Mouse (Mus musculus) hematopoietic stem cell, adult 5-6 weeks (primary cell): Measurements from ENCODE around the gene Anxa5. TPM values are rescaled to one million over a fixed set of nuclear protein-coding genes. Genes with fewer than 3 reads are reported as not detected.

Experiments used
- ATAC-seq, 2 experiments: fragments of 125-278 bp in 1 of 2; replicated peaks in 1 of 2; 2 replicates each; pipeline ENCODE4 v1.8.0; 2016 to 2017; ENCODE audit warnings: inconsistent platforms in 2 of 2, mild to moderate bottlenecking in 2 of 2, moderate number of reproducible peaks in 2 of 2, low read depth in 1 of 2, moderate TSS enrichment in 1 of 2; ENCODE audit not compliant: low FRiP score in 2 of 2, poor library complexity in 2 of 2, severe bottlenecking in 2 of 2, insufficient read depth in 1 of 2, low TSS enrichment in 1 of 2
- total RNA-seq: library from RNA; stranded (forward); fragments of 172-1452, 232-1000 nt; gene quantifications from 2 replicates; pipeline ENCODE4 v1.2.3, GENCODE M21; 2017

The Anxa5 gene
- total RNA-seq, result 107 and 113 TPM in 2 replicates

- ATAC-seq, result peak; percentile 94 to 95
Measured at GRCm38 (mm10) chr3:36475532-36476087, at the start of gene Anxa5, which contains the start of gene 1810062G17Rik. Gene Anxa5, minus strand, starts transcription at chr3:36475894. Gene 1810062G17Rik, plus strand, starts transcription at chr3:36475937.

DNA sequence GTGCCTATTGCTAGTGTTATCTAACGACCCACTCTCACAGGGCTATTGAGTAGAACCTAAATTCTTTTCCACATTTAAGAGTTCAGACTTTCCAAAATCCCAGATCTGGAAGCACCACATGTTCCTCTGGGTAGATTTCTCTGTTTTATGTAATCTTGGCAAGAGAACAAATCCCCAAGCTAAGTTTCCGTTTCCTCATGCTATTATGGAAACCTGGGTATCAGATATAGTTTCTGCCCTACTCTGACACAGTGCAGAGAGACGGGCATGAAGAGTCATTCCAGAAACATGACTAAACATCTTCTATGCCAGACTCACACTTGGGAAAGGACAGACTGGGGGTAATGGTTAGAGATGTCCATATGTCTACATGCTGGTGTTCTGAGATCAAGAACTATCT is 48.8 kb upstream of the Anxa5 start:
- ATAC-seq, result no peak

GRCm38 (mm10) chr3:36522137-36522536 is 46.4 kb upstream of the Anxa5 start:
- no peak for ATAC-seq

DNA sequence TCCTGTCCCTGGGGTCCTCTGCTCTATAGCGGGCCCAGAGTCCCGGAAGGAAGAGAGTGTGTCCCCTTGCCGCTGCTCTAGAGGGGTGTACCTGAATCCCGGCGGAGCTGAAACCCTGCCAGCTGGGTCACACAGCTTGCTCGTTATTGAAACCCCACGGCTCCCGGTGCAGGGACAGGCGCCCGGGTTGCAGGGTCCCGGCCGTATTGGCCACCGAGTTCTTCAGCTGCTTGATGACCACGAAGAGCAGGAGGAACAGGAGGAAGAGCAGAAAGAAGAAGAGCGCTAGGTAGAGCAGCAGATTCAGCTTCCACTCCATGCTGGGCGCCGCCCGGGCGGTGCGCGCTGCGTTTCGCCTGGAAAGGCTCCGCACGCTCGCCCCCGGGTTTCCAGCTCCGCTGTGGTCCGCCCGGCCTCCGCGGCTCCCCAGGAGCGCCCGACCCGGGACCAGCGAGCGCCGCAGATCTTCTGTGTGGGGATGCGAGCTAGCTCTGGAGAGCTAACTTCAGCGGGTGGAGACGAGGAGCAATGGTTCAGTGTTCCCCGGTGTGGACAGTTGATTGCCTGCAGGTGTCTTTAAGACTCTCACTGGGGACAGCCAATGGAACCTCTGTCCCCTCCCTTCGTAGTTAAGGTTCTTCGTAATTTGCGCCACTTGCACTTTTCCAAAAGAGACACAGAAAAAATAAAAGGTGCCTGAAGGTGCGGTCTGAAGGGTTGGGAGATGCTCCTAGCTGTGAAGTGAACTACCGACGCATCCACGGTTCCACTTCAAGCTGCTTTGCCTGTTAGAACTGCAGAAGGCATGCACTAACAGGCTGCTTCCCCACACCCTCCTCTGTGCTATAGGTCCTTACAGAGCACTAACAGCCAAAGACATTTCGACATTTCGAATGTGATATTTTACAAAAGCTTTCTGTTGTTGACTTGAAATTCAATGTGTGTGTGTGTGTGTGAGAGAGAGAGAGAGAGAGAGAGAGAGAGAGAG is 45.7 kb upstream of the Anxa5 start, which contains the start of gene Gm11549:
Gene Gm11549 (minus strand): TSS at position 741 of the 988 bp plus-strand sequence.
- ATAC-seq, result peak; percentile 37 to 39; a peak in 2 of 4 replicates

GRCm38 (mm10) chr3:36516196-36516595 is 40.5 kb upstream of the Anxa5 start:
- no peak for ATAC-seq

DNA sequence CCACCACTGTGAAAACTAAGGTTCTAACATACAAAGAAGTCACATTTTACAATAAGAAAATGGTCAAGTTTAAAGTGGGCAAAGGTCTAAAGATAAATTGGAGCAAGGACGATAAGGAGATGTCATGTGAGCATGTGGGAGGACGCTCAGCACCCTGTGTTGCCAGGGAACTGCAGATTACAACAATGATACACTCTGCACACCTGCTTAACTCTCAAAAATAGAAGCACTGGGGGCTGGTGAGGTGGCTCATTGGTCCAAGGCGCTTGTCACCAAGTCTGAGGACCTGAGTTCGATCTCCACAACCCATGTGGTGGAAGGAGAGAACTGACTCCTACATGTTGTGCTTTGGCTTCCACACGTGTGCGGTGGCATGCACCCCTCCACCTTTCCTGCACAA is 35.8 kb upstream of the Anxa5 start:
- ATAC-seq, result no peak

- no peak for ATAC-seq
Measured at GRCm38 (mm10) chr3:36505809-36506735, 30.4 kb upstream of the Anxa5 start.

DNA sequence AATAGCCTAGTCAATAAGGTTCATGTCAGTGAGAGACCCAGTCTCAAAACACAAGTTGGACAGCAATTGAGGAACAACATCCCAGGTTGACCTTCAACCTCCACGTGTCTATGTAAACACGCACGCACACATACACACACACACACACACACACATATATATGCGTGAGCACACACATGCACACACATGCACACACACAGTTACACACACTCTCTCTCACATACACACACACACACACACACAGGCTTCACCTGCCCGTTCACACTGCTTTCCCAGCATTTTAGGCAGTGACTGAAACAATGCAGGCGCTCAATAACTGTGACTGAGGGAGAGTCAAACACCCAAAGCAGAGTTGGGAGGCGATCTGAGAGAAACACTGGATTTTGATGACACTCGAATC is 29.6 kb upstream of the Anxa5 start:
- ATAC-seq, result no peak

- ATAC-seq, result no peak
Measured at GRCm38 (mm10) chr3:36501546-36501945, 25.9 kb upstream of the Anxa5 start.

DNA sequence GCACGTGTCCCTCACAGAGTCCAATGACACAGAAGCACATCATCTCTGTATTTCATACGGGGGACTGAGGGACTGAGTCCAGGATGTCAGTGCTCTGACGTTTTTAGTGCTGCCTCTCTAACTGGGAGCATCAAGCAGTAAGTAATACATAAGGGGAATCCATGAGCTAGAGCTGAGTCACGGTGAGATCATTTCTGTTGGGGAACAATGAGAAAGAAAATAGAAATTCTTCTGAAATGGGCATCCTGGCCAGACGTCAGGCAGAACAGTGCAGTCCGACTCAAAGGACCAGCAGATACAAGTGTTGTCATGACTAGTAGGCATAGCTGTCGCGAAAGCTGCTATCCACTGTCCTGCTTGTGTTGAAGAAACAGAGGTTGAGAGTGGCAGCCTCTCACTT is 25.3 kb upstream of the Anxa5 start:
- no peak for ATAC-seq

DNA sequence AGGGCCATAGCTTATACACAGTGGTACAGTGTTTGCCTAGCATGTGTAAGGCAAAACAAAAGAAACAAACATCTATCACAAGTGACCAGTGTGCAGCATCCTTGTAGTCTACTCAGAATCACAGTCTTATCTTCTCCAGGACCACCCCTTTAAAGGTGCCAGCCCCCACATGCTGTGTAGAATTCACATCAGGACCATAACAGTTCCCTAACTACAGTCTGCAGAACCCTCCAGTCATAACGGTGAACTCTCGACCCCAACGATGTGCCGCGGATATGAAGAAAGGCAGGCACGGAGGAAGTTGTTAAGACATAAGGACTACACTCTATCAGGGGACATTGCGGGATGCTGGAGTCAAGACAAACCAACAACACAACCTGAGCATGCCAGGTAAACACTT is 23.7 kb upstream of the Anxa5 start:
- ATAC-seq, result no peak

DNA sequence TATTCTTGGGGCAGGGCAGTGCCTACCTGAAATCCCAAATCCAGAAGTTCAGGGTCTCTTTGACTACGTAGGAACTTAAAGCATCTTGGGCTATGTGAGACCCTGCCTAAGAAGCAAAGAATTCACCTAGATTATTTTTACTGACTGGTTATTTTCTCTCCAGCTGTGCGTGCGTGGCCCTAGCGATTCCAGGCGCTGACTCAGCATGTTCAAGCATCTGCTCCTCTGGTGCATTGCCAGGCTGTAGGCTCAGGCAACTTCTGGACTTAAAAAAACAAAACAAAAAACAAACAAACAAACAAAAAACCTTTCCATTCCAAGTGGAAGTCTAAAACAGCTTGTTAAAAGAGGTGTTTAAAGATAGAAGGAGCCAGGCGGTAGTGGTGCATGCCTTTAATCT is 22.5 kb upstream of the Anxa5 start:
- no peak for ATAC-seq

DNA sequence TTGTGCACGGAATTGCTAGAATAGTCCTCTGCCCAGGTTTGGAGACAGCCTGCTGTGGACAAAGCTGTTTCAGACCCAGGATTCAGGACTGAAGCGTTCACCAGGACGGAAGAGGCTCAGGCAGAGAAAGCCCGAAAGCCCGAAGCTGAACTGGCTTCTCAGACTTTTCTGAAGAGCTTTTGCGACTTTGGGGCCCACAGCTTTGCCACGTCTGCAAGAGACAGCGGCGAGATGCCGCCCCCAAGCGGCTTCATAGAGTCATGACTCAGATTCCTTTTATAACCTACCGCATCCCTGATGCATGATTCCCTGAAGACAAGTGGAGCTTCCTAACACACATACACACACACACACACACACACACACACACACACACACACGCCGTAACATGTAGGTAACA is 21.1 kb upstream of the Anxa5 start:
- ATAC-seq, result peak; percentile 73 to 79

DNA sequence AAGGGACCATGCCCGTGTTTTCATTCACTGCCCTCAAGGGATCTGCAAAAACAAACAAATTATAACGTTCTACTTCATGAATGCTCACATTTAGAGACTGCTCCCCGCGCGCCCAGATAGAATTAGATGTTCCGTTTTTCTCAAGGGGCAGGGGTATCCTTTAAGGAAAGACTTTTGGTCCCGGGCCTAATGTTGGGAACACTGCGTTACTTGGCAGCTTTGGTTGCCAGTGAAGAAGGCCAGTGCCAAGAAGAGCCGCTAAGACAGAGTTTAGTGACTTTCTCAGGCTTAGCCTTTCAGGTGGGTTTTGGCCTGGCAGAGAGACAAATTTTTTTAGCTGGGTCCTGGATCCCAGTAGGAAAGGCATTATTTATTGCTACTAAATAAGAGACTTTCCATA is 20.6 kb upstream of the Anxa5 start:
- no peak for ATAC-seq

DNA sequence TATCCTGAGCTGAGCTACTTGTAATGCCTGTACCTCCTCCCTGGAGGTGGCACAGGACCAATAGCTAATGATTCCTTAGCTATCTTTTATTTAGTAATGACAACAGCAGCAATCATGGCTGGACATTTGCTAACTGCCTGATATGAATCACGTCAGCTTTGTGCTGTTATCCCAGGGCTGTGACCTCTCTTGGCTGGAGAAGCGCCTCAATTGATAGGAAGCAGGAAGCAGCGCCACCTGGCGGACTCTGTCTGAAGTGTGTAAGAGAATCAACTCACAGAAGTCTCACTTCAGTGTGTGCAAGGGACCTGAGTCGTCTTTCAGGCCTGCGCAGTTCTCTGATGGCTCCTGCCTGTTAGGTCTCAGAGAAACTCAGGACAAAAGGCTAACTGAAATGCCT is 19.7 kb upstream of the Anxa5 start:
- peak; percentile 80 to 83 for ATAC-seq

DNA sequence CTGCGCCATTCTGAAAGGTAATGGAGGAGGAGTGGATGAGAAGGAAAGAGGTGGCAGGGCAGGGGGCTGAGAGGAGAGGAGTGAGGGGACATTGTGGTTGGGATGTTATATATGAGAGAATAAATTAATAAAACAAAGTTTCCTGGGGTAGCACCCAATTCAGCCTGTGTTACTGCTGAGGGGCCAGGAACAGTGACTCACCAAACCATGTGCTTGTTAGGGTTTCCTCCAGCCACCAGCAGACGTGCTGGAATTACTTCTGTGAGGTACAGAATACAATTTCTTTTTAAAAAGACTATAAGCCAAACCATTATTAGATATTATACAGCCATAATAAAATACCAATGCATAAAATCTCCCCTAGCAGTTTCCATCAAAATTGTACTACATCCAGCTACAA is 18.9 kb upstream of the Anxa5 start:
- ATAC-seq, result no peak

DNA sequence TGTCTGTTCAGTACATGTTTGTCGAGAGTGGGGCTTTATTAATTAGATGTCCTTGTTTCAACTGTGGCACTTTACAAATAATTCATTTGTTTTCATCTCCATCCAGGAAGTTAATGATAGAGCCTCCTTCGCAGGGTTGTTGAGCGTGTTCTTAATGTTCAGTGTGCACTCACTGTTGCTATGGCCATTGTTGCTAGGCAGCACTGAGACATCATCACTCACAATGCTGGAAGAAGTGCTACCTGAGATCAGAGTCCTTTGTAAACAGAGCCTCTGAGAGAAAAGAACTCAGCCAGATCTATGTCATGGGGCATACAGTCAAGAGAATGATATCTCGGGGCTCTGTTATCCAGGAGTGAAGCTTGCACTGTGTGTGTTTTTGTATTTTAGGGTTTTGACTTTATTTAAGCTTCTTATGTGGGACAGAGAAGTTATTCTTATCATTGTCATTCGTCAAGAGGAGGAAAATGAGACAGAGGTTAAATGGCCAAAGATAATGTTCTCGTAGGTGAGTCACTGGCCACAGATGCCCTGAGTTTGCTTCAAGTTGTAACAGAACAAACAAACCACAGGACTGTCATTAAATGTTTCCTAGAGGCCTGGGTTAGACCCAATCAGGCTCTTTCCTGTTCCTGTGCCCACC is 18.1 kb upstream of the Anxa5 start:
- no peak for ATAC-seq
